Mouse (Mus musculus): ENCODE measurements at regions not wholly inside any gene's neighbourhood (a gene's known extent, or its start where the extent isn't known, plus 50 kb on each side); places are given as distances from the start of the nearest gene placed in this dataset.
"Not testable (repeated sequence)": the region's sequence is repeated elsewhere in the genome, so short reads cannot be mapped to it uniquely, and the experiment has no call there.

DNA sequence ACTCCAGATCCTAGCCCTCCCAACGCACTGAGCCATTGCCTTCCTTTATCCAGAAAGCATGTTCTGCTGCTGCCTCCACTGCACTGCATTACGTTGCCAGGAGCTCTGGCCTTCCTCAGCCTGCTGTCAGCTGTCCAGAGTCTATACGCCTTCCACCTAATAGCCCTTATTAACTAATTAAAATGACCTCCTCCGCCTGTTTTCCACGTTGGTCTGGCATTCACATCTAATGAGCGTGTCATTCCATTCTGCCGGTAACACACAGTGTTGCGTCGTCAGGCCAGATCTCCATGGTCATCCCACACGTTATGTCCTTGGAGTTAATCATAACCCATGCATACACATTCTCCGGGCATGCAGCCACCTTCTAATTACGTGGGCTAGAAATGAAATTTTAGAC, 56.7 kb upstream of the Med4 start:
- DNase-seq, result no peak

DNA sequence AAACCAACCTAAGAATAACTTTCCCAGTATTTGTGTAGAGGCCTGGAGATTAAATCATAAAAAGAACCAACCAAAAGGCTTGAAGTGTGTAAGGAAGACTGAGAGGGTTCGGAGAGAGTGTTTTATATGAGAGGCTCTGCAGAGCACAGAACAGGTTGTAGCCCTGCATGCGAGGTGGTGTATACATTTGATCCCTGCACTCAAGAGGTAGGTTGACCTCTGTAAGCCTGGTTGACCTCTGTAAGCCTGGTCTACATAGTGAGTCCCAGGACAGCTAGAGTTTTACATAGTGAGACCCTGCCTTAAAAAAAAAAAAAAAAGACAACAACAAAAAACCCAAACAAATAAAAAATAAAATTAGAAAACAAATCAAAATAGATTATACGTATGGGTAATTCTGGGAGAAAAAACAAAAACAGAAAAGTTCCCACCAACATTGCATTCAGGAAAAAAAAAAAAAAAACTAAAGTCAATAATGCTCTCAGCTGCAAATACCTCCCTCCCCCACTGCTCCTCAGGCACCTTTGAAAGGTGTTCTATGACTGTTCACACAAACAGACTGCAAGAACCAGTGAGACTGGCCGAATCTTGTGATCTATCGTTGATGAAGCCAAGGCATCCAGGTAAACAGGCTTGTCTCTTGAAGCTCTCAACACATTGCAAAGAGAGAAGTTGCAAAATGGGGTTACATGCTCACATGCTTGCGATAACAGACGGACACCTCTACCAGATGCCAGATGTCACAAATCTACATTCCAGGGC, 57.3 kb upstream of the Med4 start:
- DNase-seq, result no peak

DNA sequence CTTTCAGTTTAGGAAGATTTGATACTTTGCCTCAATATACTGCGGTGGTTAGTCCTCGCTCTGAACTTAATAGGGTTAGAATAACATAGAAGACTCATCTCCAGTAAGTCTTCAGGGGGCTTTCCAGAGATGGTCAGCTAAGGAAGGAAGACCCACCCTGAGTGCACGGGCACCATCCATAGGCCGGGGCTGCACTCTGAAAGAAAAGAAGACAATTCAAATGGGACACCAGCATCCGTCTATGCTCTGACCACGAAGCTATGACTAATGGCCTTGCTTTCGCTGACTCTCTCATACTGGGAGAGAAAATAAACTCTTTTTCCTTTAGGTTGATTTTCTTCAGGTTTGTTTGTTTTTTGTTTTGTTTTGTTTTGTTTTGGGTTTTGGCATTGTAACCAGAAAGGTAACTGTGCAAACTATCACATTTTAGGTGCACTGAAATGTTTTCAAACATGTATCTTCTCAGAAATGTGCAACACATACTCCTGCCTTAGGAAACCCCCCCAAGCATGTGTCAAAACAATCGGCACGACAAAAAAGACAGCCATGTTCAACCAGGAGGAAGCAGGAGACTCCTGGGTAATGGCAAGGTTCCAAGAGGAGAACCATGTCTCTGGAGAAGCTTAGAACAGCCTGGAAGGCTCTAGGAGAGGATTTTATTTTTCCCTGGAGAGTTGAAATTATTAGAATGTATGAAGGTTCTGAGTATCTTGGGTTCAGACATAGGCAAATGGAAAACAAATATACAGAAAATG, 58.4 kb upstream of the Med4 start:
- DNase-seq, result no peak

DNA sequence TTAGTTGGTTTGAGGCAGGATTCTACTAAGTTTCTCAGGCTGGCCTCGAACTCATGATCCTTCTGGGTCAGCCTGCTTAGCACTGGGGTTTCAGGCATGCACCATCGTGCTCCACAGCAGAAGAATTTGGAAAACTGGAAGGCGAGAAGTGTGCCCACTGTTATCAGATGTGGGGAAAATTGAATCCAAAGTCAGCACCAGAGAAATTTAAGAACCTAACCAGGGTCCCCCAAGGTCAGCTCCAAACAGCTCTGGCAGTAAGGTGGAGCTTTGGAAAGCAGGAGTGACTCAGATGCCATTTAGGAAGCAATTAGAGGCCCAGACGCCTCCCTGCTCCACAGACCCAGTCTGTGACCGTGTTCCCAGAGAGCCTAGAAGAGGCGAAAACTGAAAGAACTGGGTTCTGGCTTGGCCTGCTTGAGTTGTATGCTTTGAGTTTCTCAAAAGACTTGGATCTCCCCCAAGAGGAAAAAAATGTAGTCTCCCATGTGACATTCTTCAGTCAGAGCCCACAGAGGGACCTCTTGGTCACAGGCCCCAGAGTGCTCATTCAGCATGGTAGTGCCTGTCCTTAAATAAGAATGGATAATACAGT, 59.8 kb upstream of the Med4 start:
- DNase-seq, result no peak

DNA sequence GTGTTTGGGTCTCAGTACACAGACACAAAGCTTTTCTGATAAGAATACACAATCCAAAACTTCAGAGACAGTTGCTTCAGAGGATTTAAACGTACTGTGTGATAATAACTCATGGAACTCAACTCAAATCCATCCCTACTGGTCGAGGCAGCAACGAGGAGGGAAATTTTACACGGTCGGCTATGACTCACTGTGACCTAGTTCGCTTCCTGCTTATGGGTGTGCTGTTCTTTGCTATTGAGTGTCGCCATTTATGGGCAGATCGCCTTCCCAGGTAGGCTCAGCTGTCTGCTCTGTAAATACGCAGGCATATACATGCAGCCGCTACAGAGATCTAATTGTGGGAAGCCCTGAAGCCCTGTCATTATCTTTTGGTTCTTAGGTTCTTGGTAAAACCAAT, 60.7 kb upstream of the Med4 start:
- DNase-seq, result no peak

DNA sequence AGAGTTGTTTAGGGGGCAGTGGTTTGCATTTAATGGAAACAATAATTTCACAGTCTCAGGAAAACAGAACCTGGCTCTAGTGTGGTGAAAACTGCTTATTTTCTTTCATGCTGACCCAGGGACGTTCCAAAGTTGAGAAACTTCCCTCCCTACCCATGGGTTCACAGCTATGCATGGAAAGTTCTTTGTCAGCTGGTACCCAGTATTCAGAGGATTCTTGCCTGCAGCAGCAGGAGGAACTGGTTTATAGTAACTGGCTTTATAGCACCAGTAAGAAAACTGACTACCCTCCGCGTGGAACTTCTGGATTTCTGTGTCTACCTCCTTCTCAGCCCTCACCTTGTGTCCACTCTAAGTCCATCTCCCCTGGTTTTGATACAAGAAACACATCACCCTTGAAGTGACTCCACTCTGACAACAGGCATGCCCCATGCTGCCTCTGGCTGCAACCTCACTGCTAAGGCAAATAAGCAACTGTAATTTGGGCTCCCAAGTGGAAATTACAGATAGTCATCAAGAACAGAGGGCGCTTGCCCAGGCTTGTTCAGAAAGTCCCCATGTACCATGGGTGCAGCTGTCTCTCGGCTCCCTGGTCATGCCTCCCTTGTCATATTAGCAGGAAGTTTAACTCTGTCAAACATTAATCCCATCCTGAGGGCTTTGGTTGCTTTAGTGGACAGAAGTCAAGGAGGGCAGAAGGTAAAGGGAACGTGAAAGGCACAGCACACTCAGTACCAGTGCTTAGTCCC, 60.6 kb upstream of the Itm2b start:
- no peak for DNase-seq

DNA sequence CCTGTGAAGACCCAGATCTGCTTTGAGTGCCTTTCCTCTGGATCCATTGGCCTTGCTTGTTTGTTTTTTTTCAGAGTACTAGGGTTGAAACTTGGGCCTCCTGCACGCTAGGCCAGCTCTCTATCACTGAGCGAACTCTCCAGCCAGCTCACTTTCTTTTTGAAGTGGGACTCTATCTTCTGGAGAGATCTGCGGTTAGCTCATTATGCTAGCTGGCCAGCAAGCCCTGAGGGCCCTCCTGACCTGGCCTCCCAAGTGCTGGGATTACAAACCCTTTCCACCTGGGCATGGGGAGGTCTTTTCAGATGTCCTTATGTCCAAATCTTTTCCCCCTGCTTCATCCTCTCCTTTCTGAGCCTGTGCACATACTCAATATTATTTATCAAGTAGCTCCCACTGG, 59.6 kb upstream of the Itm2b start:
- no peak for DNase-seq

DNA sequence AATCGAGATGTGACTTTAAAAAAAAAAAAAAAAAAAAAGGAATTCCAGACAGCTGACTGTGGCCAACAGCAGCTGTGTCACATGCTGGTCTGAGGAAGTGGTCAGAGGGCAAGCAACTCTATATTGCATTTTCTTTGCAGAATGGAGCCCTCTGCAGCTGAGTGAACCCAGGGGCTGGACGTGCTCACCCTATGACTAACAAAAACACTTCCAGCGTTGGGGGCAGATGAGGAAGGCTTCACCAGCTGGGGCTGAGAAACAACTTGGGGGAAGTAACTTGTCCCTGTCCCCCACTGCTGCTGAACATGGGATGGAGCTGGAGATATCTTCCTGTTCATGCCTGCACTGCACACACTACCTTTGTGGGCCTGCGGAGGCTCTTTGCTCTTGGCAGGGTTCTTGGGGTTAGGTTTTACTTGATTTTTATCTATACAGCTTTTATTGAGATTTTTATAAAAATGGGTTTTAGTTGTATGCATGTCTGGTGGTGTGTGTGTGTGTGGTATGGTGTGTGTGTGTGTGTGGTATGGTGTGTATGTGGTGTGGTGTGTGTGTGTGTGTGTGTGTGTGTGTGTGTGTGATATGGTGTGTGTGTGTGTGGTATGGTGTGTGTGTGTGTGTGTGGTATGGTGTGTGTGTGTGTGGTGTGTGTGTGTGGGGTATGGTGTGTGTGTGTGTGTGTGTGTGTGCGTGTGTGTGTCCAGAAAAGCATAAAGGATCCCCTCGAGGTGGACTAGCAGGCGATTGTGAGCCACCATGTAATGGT, 57.0 kb upstream of the Itm2b start:
- peak; percentile 38 to 43 for DNase-seq

DNA sequence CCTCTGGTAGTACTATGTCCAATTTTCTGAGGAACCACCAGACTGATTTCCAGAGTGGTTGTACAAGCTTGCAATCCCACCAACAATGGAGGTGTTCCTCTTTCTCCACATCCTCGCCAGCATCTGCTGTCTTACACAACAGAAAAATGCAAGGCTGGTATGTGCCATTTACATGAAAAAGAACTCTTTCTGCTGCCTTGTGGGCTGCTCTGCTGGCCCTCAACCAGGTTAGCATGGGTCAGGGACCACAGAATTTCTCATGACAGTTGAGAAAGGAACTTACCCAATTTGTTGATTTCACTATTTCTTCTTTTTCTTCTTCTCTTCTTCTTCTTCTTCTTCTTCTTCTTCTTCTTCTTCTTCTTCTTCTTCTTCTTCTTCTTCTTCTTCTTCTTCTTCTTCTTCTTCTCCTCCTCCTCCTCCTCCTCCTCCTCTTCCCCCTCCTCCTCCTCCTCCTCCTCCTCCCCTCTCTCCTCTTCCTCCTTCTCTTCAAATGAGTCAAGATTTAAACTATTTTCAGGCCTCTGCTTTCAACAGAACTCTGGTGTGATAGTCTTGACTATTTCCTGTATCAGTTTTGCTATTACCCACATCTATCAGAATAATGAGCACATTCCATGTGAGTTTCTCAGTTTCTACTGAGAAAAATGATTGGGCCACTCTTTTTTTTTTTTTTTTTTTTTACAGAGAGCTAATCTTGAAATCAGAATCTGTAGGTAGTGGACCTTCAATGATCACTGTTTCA, 56.3 kb upstream of the Itm2b start:
- not testable (repeated sequence) for DNase-seq

DNA sequence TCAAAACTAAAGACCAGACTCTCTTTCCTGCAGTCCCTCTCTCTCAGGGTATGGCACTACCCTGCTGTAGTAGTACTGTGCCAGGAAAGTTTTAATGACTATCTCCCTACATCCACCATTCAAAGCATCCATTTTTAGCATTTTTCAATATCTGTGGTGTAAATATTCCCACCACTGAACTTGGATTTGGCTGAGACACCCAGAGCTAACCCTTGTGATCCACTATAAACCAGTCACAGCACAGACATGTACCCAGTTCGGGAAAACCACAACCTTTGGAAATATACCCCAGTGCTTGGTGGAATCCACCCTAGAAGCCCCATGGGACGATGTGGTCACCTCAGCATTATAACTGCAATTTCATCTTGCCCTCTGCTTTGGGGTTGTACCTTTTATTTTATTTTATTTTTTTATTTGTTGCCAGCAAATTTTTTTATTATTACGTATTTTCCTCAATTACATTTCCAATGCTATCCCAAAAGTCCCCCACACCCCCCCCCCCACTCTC, 54.8 kb upstream of the Itm2b start:
- DNase-seq, result no peak

DNA sequence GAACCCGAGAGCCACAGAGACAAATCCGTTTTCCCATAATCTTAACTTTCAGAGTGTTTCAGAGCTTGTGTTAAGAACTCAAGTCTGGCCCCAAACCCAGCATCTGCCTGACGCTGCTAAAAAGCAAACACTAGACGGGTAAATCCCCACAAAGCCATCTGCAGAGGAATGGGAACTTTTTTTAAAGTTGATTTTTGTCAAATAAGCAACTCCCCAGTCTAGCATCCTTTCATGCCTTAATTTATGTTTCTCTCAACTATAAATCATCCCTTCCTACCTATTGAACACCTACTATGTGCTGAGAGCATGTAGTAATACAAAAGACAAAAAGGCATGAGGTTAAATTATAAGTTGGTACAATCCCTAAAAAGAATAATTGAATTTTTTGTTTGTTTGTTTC, 50.8 kb upstream of the Itm2b start:
- no peak for DNase-seq
